Mouse (Mus musculus): ENCODE results near the gene Slc51a.

GRCm38 (mm10) chr16:32509066-32509942 is 21.6 kb upstream of the Slc51a start:
- TF ChIP-seq EP300 (optimal IDR thresholded peaks at IDR 0.05) (no peak), CTCF (IDR thresholded peaks at IDR 0.05; ENCODE audit: low read depth) (peak; percentile 43)
